Mouse (Mus musculus) left cerebral cortex, adult 2 months (tissue): Measurements from ENCODE around the gene Ing4. TPM values are rescaled to one million over a fixed set of nuclear protein-coding genes. Genes with fewer than 3 reads are reported as not detected.

Experiments
- DNase-seq, 2 experiments: peaks; one replicate each; pipeline ENCODE4 v3.0.0; 2021 to 2022; ENCODE audit warnings: low spot score in 2 of 2, mixed read lengths in 1 of 2; ENCODE audit errors: extremely low spot score in 1 of 2
- H3K27ac ChIP-seq: fragments of 200-600 bp; 2 replicates; pipeline ENCODE4 v1.8.1; 2022
- H3K4me3 ChIP-seq: fragments of 200-600 bp; 2 replicates; pipeline ENCODE4 v1.8.1; 2022
- CTCF ChIP-seq: fragments of 200-600 bp; IDR thresholded peaks from 2 replicates; pipeline ENCODE4 v1.8.1; 2022; ENCODE audit warnings: antibody characterized with exemption, mild to moderate bottlenecking, moderate library complexity
- intact Hi-C: fragments of 180-260 bp; cut with DNase I; formaldehyde crosslinking; loops from one replicate; pipeline ENCODE4 v1.15.1; 2025
- total RNA-seq, 2 experiments: library from RNA; stranded (reverse); gene quantifications; 2 replicates each; pipeline ENCODE4 v1.2.3; 2021

Ing4 gene
- total RNA-seq, 2 experiments from 2014 or later = 49.5 to 56.6 TPM

DNA sequence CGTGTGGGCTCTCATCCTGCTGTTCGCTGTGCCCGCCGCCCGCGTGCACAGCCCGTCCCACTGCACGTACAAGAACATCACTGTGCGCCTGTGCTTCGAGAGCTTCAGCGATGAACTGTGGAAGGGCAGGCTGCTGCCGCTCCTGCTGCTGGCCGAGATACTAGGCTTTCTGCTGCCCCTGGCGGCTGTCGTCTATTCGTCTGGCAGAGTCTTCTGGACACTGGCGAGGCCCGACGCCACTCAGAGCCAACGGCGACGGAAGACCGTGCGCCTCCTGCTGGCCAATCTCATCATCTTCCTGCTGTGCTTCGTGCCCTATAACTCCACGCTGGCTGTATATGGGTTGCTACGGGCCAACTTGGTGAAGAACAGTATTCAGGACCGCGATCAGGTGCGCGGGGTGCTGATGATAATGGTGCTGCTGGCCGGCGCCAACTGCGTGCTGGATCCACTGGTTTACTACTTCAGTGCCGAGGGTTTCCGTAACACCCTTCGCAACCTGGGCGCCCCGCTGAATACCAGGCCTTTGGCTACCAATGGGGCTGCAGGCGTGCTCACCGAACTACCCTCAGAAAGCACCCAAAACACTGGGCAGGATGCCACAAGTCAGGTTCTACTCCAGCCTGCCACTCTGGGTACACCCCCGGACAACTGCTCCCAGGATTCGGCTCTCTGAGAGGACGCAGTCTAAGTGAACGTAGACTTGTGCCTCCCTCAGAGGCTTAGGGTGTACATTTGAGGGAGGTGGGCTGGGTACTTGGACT, 42.4 kb downstream of the Ing4 start:
- DNase-seq = peak; percentile 74 to 80
- peak; percentile 86 for TF ChIP-seq CTCF
- intact Hi-C loops = loop anchor here (5.0 kb wide), 2 partner anchors 180 to 225 kb away; partner anchors contain the start of gene P3h3
- Histone ChIP-seq H3K27ac (no peak overlapping the region; the same call in 1 of the 2 replicates), H3K4me3 (peak overlapping the region; percentile 35)

- intact Hi-C loops = loop anchor here (5.0 kb wide), 2 partner anchors 181 to 226 kb away; partner anchors contain the start of gene P3h3
- no peak overlapping the region for H3K27ac ChIP-seq
- no peak overlapping the region for H3K4me3 ChIP-seq
- no peak for TF ChIP-seq CTCF
- no peak for DNase-seq
Observed at GRCm38 (mm10) chr6:125082801-125083386, 43.3 kb downstream of the Ing4 start.

GRCm38 (mm10) chr6:125084424-125084823, 44.9 kb downstream of the Ing4 start:
- TF ChIP-seq CTCF = peak; percentile 87
- intact Hi-C loops = loop anchor here (1.0 to 5.0 kb wide), 3 partner anchors 38 to 227 kb away; partner anchors contain the start of gene P3h3
- no peak overlapping the region for H3K27ac ChIP-seq
- DNase-seq = peak; percentile 57 to 70
- no peak overlapping the region for H3K4me3 ChIP-seq

DNA sequence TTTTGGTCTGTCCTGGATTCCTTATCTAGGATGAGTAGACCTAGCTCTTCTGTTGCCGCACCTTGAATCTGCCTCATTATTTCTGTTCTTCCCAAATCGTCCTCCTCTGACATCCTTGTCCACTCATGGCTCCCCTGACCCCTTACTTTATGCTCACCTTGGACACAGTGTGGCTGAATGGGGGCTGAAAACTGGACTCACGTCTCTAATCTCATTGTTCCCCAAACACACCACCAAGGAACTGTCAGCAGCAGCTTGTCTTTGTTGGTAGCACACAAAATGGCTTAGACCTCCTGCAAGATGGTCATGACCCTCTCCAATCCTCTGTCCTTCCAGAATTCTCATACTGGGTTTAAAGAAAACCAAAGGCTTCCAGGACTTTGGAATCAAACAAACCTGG, 48.4 kb downstream of the Ing4 start:
- Histone ChIP-seq H3K27ac (peak overlapping the region; percentile 96; the same call in 1 of the 2 replicates), H3K4me3 (no peak overlapping the region)
- no peak for DNase-seq
- intact Hi-C loops = loop anchor here (5.0 kb wide), 2 partner anchors 156 to 171 kb away; partner anchors contain the start of gene Mlf2
- no peak for TF ChIP-seq CTCF

DNA sequence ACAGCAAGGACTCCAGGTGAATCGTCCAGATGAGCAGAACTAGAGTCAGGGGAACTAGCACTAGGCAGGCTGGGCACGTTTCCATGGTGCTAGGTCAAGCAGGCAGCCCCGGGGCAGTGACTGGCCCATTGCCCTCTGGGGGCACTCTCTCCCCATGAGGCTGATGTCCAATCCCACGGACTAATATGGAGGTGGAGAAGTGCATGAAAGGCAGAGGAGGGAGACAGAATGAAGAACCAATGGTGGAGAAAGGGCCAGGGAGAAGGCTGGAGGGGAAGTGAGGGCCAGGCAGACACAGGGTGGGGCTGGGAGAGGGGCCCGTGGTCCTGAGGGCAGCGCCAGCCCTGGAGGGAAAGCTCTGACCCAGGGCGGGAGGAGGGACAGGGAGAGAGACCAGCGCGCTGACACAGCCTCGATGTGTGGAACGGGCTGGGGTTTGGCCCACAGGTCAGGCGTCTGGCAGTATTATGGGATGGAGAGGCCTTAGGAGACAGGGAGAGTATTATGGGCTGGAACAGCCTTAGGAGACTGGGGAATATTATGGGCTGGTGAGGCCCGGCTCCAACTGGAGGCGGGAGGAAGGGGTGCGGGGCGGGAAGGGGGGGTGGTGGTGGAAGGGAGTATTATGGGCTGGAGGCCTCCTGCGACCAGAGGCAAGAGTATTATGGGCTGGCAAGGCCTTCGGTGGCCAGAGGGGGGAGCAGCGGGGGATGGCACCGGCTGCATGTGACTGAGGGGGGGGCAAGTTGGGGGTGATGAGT, 49.2 kb downstream of the Ing4 start:
- Histone ChIP-seq H3K27ac (peak overlapping the region; percentile 96), H3K4me3 (no peak overlapping the region)
- DNase-seq = peak; percentile 61 to 71
- no peak; the same call in none of the 2 replicates for TF ChIP-seq CTCF
- intact Hi-C loops = loop anchor here (5.0 kb wide), 2 partner anchors 156 to 171 kb away; partner anchors contain the start of gene Mlf2

- no peak for TF ChIP-seq CTCF
- DNase-seq = peak; percentile 83 to 88
- intact Hi-C loops = loop anchor here (5.0 kb wide), 2 partner anchors 157 to 172 kb away; partner anchors contain the start of gene Mlf2
Observed at GRCm38 (mm10) chr6:125089521-125090321, 50.2 kb downstream of the Ing4 start.

GRCm38 (mm10) chr6:125090341-125091085, 51.0 kb downstream of the Ing4 start:
- TF ChIP-seq CTCF = no peak
- peak overlapping the region; percentile 98 for H3K27ac ChIP-seq
- intact Hi-C loops = no loop called here
- no peak overlapping the region for H3K4me3 ChIP-seq
- no peak for DNase-seq

More at GRCm38 (mm10) chr6:125089521-125090321, 50.2 kb downstream of the Ing4 start:
- H3K27ac ChIP-seq = peak overlapping the region; percentile 98
- H3K4me3 ChIP-seq = peak overlapping the region; percentile 30

- no peak for DNase-seq
- H3K27ac ChIP-seq = no peak overlapping the region
- no peak for TF ChIP-seq CTCF
- intact Hi-C loops = no loop called here
- H3K4me3 ChIP-seq = no peak overlapping the region
Observed at GRCm38 (mm10) chr6:125092372-125092771, 52.8 kb downstream of the Ing4 start.

- no peak overlapping the region for H3K4me3 ChIP-seq
- peak overlapping the region; percentile 83 for H3K27ac ChIP-seq
- intact Hi-C loops = loop anchor here (5.0 kb wide), 1 partner anchor 72 kb away; the partner anchor contains the start of gene Gapdh
- DNase-seq = no peak
- no peak for TF ChIP-seq CTCF
Observed at GRCm38 (mm10) chr6:125094843-125095242, 55.3 kb downstream of the Ing4 start.
